Mouse (Mus musculus) forebrain, embryonic 16.5 days (tissue): ENCODE data around the gene Snw1. TPM values are rescaled to one million over a fixed set of nuclear protein-coding genes. Genes with fewer than 3 reads are reported as not detected.
A peak's percentile ranks its signal among the peaks of the same experiment; 100 is the strongest.

Experiments used
- ATAC-seq: fragments of 200-750 bp; cut with Nextera tagmentation; 2 replicates; pipeline ENCODE4 v1.8.0; 2017; ENCODE audit warnings: mild to moderate bottlenecking, moderate library complexity
- H3K27ac ChIP-seq: fragments of 300-500 bp; sonication (generic); 2 replicates; pipeline ENCODE4 v1.5.1; 2014; ENCODE audit warnings: low read length, control low read depth
- H3K27me3 ChIP-seq: fragments of 300-500 bp; sonication (generic); replicated peaks from 2 replicates; pipeline ENCODE4 v1.6.1; 2014; ENCODE audit warnings: low read length; ENCODE audit not compliant: control insufficient read depth, insufficient read depth
- H3K36me3 ChIP-seq: fragments of 300-500 bp; sonication (generic); 2 replicates; pipeline ENCODE4 v1.6.1; 2014; ENCODE audit not compliant: control insufficient read depth, insufficient read depth
- H3K4me1 ChIP-seq: fragments of 300-500 bp; sonication (generic); replicated peaks from 2 replicates; pipeline ENCODE4 v1.6.1; 2014; ENCODE audit warnings: low read length; ENCODE audit not compliant: control insufficient read depth, insufficient read depth
- H3K4me2 ChIP-seq: fragments of 300-500 bp; sonication (generic); 2 replicates; pipeline ENCODE4 v1.6.1; 2014; ENCODE audit warnings: mild to moderate bottlenecking, low read length, control low read depth
- H3K4me3 ChIP-seq: fragments of 300-500 bp; sonication (generic); replicated peaks from 2 replicates; pipeline ENCODE4 v1.5.1; 2014; ENCODE audit warnings: mild to moderate bottlenecking, low read length, control low read depth
- H3K9ac ChIP-seq: fragments of 300-500 bp; sonication (generic); replicated peaks from 2 replicates; pipeline ENCODE4 v1.6.1; 2014; ENCODE audit warnings: low read depth, low read length, control low read depth
- H3K9me3 ChIP-seq: fragments of 300-500 bp; sonication (generic); 2 replicates; pipeline ENCODE4 v1.6.1; 2016; ENCODE audit warnings: low read length; ENCODE audit not compliant: control insufficient read depth
- WGBS: fragments of 180-500 bp; shearing (Covaris S2); extraction: QIAGEN DNeasy Blood & Tissue Kit; methylation state at CpG from one replicate; pipeline ENCODE4 v1.1.7; 2014; 5-methylcytosine and 5-hydroxymethylcytosine counted together
- polyA plus RNA-seq: library from polyadenylated mRNA; unstranded; fragments of >200 nt; fragmentation: Nextera tagmentation; extraction: Ambion mirVana; gene quantifications from 2 replicates; pipeline ENCODE4 v1.2.1, GENCODE M21; 2015

The Snw1 gene
- polyA plus RNA-seq, 1 experiment from 2014 or later: 116 TPM

GRCm38 (mm10) chr12:87464678-87465297 is 7.3 kb downstream of the Snw1 start:
- 90% methylated on average over 6 of the region's 6 CpGs for WGBS
- Histone ChIP-seq H3K9ac (no peak overlapping the region), H3K4me1 (no peaks in the 10 kb centered on the region; the same call in 1 of the 2 replicates), H3K9me3 (no peaks in the 10 kb centered on the region), H3K36me3 (peaks cover 34% of the 10 kb centered on the region), H3K27me3 (no peaks in the 10 kb centered on the region), H3K4me2 (no peak overlapping the region), H3K27ac (no peak overlapping the region), H3K4me3 (no peak overlapping the region)
- no peak for ATAC-seq

GRCm38 (mm10) chr12:87449456-87449855 is 22.6 kb downstream of the Snw1 start:
- no peaks in the 10 kb centered on the region for H3K27me3 ChIP-seq
- no peaks in the 10 kb centered on the region for H3K9me3 ChIP-seq
- H3K9ac ChIP-seq: no peak overlapping the region
- H3K4me2 ChIP-seq: no peak overlapping the region
- H3K27ac ChIP-seq: no peak overlapping the region
- 91% methylated on average over 9 of the region's 9 CpGs for WGBS
- H3K4me1 ChIP-seq: peaks cover 4% of the 10 kb centered on the region
- H3K36me3 ChIP-seq: peaks cover 45% of the 10 kb centered on the region
- H3K4me3 ChIP-seq: no peak overlapping the region
- no peak for ATAC-seq

- Histone ChIP-seq H3K4me3 (peak overlapping the region; percentile 80), H3K27me3 (no peaks in the 10 kb centered on the region), H3K4me2 (peak overlapping the region; percentile 93), H3K9me3 (no peaks in the 10 kb centered on the region), H3K9ac (peak overlapping the region; percentile 88; the same call in 1 of the 2 replicates), H3K27ac (no peak overlapping the region), H3K36me3 (peaks cover 23% of the 10 kb centered on the region), H3K4me1 (peaks cover 21% of the 10 kb centered on the region)
- 4% methylated on average over 16 of the region's 16 CpGs for WGBS
- ATAC-seq: no peak; the same call in 1 of the 2 replicates
Measured at GRCm38 (mm10) chr12:87444211-87444610, 27.9 kb downstream of the Snw1 start.

- Histone ChIP-seq H3K4me2 (peak within 1 kb of the TSS; percentile 93), H3K4me3 (peak within 1 kb of the TSS; percentile 80), H3K4me1 (peaks cover 21% of the 10 kb centered on the region), H3K36me3 (peaks cover 21% of the 10 kb centered on the region), H3K9me3 (no peaks in the 10 kb centered on the region), H3K27ac (peak within 1 kb of the TSS; percentile 77), H3K27me3 (no peaks in the 10 kb centered on the region), H3K9ac (peak within 1 kb of the TSS; percentile 88)
- peak; percentile 96 for ATAC-seq
- WGBS: under 1% methylated on average over 28 of the region's 28 CpGs
Measured at GRCm38 (mm10) chr12:87443700-87444122, 28.4 kb downstream of the Snw1 start, which contains the start of the genes Slirp and Alkbh1. Gene Slirp, plus strand, starts transcription at chr12:87443896. Gene Alkbh1, minus strand, starts transcription at chr12:87444017.

- H3K9ac ChIP-seq: peak overlapping the region; percentile 88
- H3K9me3 ChIP-seq: no peaks in the 10 kb centered on the region
- peak overlapping the region; percentile 75 for H3K4me2 ChIP-seq
- no peaks in the 10 kb centered on the region for H3K27me3 ChIP-seq
- peaks cover 21% of the 10 kb centered on the region for H3K4me1 ChIP-seq
- H3K27ac ChIP-seq: peak overlapping the region; percentile 77
- peak overlapping the region; percentile 80 for H3K4me3 ChIP-seq
- peak; percentile 82 for ATAC-seq
- under 1% methylated on average over 33 of the region's 33 CpGs for WGBS
- peaks cover 24% of the 10 kb centered on the region for H3K36me3 ChIP-seq
Measured at GRCm38 (mm10) chr12:87443115-87443699, 28.9 kb downstream of the Snw1 start.

- Histone ChIP-seq H3K9ac (peak overlapping the region; percentile 88), H3K27ac (no peak overlapping the region), H3K36me3 (peaks cover 26% of the 10 kb centered on the region), H3K4me1 (peaks cover 21% of the 10 kb centered on the region), H3K27me3 (no peaks in the 10 kb centered on the region), H3K4me3 (peak overlapping the region; percentile 80), H3K4me2 (peak overlapping the region; percentile 75), H3K9me3 (no peaks in the 10 kb centered on the region)
- WGBS: 27% methylated on average over 12 of the region's 12 CpGs
- ATAC-seq: no peak
Measured at GRCm38 (mm10) chr12:87442177-87443114, 29.6 kb downstream of the Snw1 start.

GRCm38 (mm10) chr12:87428885-87429284 is 43.2 kb downstream of the Snw1 start:
- no peak overlapping the region for H3K27ac ChIP-seq
- H3K4me3 ChIP-seq: no peak overlapping the region
- H3K4me1 ChIP-seq: no peaks in the 10 kb centered on the region
- no peak overlapping the region for H3K9ac ChIP-seq
- H3K4me2 ChIP-seq: no peak overlapping the region
- H3K36me3 ChIP-seq: peaks cover 53% of the 10 kb centered on the region
- WGBS: 80% methylated on average over 8 of the region's 8 CpGs
- no peaks in the 10 kb centered on the region for H3K9me3 ChIP-seq
- no peaks in the 10 kb centered on the region for H3K27me3 ChIP-seq
- no peak for ATAC-seq

- no peak for ATAC-seq
Measured at GRCm38 (mm10) chr12:87428295-87428694, 43.8 kb downstream of the Snw1 start.

More at GRCm38 (mm10) chr12:87428295-87428694, 43.8 kb downstream of the Snw1 start:
- Histone ChIP-seq H3K4me2 (no peak overlapping the region), H3K27ac (no peak overlapping the region), H3K36me3 (peaks cover 48% of the 10 kb centered on the region), H3K9ac (no peak overlapping the region), H3K27me3 (no peaks in the 10 kb centered on the region), H3K4me3 (no peak overlapping the region), H3K9me3 (no peaks in the 10 kb centered on the region), H3K4me1 (no peaks in the 10 kb centered on the region)
- 83% methylated on average over 2 of the region's 2 CpGs for WGBS
